Mouse (Mus musculus): ENCODE results near the gene Gm4871. TPM values are rescaled to one million over a fixed set of nuclear protein-coding genes. Genes with fewer than 3 reads are reported as not detected.
"Not testable (repeated sequence)": the region's sequence is repeated elsewhere in the genome, so short reads cannot be mapped to it uniquely, and the experiment has no call there.

Gene Gm4871
- polyA plus RNA-seq, 1 experiment from 2014 or later, result not detected

DNA sequence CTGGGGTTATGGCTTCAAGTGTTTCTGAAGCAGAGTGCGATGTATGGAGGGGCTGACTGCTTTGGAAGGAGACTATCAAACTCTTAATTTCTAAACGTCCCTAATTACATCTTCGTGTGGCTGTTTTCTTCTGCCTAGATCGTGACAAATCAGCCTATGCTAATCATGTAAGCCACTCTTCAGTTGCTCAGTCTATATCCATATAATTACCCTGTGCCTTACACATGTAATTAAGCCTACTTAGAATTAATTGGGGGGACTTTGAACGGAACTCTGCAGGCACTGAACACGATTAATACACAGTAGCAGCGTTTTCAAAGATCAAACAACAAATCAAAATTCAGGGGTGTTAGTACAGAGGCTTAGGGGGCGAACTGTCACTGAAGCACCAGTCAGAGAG lies 25.4 kb upstream of the Gm4871 start:
- Histone ChIP-seq H3K27ac (ENCODE audit: low read depth, low read length) (no peak overlapping the region), H3K9ac (ENCODE audit: low read depth, low read length) (no peak overlapping the region), H3K4me2 (ENCODE audit: low read length) (no peak overlapping the region), H3K36me3 (ENCODE audit: control insufficient read depth, insufficient read depth, low read length) (no peaks in the 10 kb centered on the region), H3K9me3 (ENCODE audit: control insufficient read depth, low read length) (no peaks in the 10 kb centered on the region), H3K4me3 (ENCODE audit: low read length) (no peak overlapping the region), H3K27me3 (replicated peaks; ENCODE audit: control insufficient read depth, insufficient read depth, low read length) (no peaks in the 10 kb centered on the region), H3K4me1 (ENCODE audit: control insufficient read depth, insufficient read depth, low read depth, low read length) (no peaks in the 10 kb centered on the region)
- 74% methylated on average over 8 of the region's 8 CpGs for WGBS
- no peak for ATAC-seq

DNA sequence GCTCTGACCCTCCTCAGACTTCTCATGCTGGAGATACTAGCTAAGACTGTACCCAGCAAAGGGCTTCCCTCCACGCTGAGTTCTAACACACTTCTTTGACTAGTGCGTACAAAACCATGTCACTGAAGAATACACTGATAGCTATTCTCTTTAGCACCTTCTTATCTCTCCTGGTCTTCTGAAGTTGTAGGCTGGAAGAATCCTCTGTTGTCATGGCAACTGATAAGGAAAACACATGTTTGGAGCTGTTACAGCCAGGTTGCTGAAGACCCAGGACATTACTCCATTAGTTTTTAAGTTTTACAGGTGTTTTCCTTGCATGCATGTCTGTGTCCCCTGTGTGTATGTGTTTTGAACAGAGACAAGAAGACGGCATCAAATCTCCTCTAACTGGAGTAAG lies 21.6 kb upstream of the Gm4871 start:
- H3K9ac ChIP-seq (ENCODE audit: low read depth, low read length); H3K4me1 ChIP-seq (ENCODE audit: control insufficient read depth, insufficient read depth, low read depth, low read length); H3K4me2 ChIP-seq (ENCODE audit: low read length); H3K27me3 ChIP-seq (replicated peaks; ENCODE audit: control insufficient read depth, insufficient read depth, low read length); H3K27ac ChIP-seq (ENCODE audit: low read depth, low read length); H3K36me3 ChIP-seq (ENCODE audit: control insufficient read depth, insufficient read depth, low read length); ATAC-seq; H3K4me3 ChIP-seq (ENCODE audit: low read length); H3K9me3 ChIP-seq (ENCODE audit: control insufficient read depth, low read length): not testable (repeated sequence)
- 87% methylated on average over 3 of the region's 3 CpGs for WGBS

DNA sequence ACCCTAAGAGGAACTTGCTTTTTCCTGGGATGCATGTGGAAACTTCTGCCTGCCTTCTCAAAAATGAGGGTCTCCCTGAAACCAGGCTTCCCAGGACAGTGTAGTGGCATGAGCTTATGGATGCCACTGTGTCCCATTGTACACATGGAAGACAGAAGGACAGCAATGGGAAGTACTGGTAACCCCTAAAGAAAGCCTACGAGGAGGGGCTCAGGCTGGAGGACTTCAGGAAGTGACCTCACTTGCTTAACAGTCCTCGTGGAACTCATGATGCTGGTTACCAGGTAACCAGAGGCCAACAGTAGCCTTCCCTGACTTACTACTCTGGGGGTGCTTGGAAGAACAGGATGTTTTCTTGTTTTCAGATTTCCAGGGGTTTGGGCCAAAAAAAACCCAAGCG lies 10.1 kb upstream of the Gm4871 start, which contains the start of gene 1700018F24Rik:
Gene 1700018F24Rik (plus strand): TSS at position 301 of the 400 bp plus-strand sequence.
- not testable (repeated sequence) for H3K4me1 ChIP-seq (ENCODE audit: control insufficient read depth, insufficient read depth, low read depth, low read length); H3K4me2 ChIP-seq (ENCODE audit: low read length); H3K9ac ChIP-seq (ENCODE audit: low read depth, low read length); H3K4me3 ChIP-seq (ENCODE audit: low read length); H3K27ac ChIP-seq (ENCODE audit: low read depth, low read length); H3K27me3 ChIP-seq (replicated peaks; ENCODE audit: control insufficient read depth, insufficient read depth, low read length); H3K9me3 ChIP-seq (ENCODE audit: control insufficient read depth, low read length); ATAC-seq; H3K36me3 ChIP-seq (ENCODE audit: control insufficient read depth, insufficient read depth, low read length)
- 80% methylated on average over 3 of the region's 3 CpGs for WGBS

DNA sequence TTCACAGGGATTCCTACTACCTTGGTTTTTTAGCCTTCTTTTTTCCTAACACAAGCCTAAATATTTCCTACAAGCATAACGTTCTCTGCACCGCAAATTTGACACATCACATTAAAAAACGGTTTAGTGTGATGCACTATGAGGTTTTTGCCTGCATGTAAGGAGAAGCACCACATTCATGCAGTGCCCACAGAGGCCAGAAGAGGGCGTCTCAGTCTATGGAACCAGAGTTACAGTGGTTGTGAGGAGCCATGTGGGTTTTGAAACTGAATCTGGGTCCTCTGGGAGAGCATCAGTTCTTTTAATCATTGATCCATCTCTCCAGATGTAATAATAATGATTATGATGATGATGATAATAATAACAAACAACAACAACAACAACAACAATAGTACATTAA lies 9.1 kb upstream of the Gm4871 start:
- 44% methylated on average over 4 of the region's 4 CpGs for WGBS
- Histone ChIP-seq H3K36me3 (ENCODE audit: control insufficient read depth, insufficient read depth, low read length) (no peaks in the 10 kb centered on the region), H3K4me3 (ENCODE audit: low read length) (no peak overlapping the region), H3K27ac (ENCODE audit: low read depth, low read length) (no peak overlapping the region), H3K9me3 (ENCODE audit: control insufficient read depth, low read length) (no peaks in the 10 kb centered on the region), H3K27me3 (replicated peaks; ENCODE audit: control insufficient read depth, insufficient read depth, low read length) (no peaks in the 10 kb centered on the region), H3K4me2 (ENCODE audit: low read length) (no peak overlapping the region), H3K4me1 (ENCODE audit: control insufficient read depth, insufficient read depth, low read depth, low read length) (no peaks in the 10 kb centered on the region), H3K9ac (ENCODE audit: low read depth, low read length) (no peak overlapping the region)
- no peak for ATAC-seq

DNA sequence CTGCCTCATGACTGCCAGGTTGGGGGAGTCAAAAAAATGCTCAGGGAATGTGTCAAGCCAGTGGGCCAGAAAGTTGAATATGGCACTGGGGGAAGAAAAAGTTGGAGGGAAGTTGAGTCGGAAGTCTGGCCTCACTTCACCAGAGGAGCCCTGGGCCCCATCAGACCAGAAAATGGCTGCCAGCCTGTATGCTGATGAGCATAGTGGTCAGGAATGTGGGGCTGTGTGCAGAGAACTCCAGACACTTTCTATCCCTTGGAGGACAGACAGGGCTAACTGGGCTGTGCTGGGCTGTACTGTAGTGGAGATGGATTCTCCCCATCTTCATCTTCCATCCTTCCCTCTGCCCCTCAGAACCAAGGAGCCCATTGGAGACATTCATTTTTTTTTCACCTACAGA lies 2.1 kb downstream of the Gm4871 start:
- not testable (repeated sequence) for H3K27ac ChIP-seq (ENCODE audit: low read depth, low read length); H3K9me3 ChIP-seq (ENCODE audit: control insufficient read depth, low read length); H3K27me3 ChIP-seq (replicated peaks; ENCODE audit: control insufficient read depth, insufficient read depth, low read length); H3K4me3 ChIP-seq (ENCODE audit: low read length); ATAC-seq; H3K4me2 ChIP-seq (ENCODE audit: low read length); H3K4me1 ChIP-seq (ENCODE audit: control insufficient read depth, insufficient read depth, low read depth, low read length); H3K9ac ChIP-seq (ENCODE audit: low read depth, low read length); H3K36me3 ChIP-seq (ENCODE audit: control insufficient read depth, insufficient read depth, low read length)
- WGBS, result 92% methylated on average over 1 of the region's 1 CpGs

DNA sequence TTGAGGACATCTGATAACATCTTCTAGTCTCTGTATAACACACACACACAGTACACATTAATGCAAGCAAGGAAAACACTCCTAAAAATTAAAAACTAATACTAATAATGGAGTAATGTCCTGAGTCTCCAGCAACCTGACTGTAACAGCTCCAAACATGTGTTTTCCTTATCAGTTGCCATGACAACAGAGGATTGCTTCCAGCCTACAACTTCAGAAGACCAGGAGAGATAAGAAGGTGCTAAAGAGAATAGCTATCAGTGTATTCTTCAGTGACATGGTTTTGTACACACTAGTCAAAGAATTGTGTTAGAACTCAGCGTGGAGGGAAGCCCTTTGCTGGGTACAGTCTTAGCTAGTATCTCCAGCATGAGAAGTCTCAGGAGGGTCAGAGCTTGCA lies 11.8 kb downstream of the Gm4871 start:
- H3K36me3 ChIP-seq (ENCODE audit: control insufficient read depth, insufficient read depth, low read length); ATAC-seq; H3K4me2 ChIP-seq (ENCODE audit: low read length); H3K9ac ChIP-seq (ENCODE audit: low read depth, low read length); H3K4me3 ChIP-seq (ENCODE audit: low read length); H3K27me3 ChIP-seq (replicated peaks; ENCODE audit: control insufficient read depth, insufficient read depth, low read length); H3K27ac ChIP-seq (ENCODE audit: low read depth, low read length); H3K9me3 ChIP-seq (ENCODE audit: control insufficient read depth, low read length); H3K4me1 ChIP-seq (ENCODE audit: control insufficient read depth, insufficient read depth, low read depth, low read length): not testable (repeated sequence)
- WGBS, result 81% methylated on average over 1 of the region's 1 CpGs

DNA sequence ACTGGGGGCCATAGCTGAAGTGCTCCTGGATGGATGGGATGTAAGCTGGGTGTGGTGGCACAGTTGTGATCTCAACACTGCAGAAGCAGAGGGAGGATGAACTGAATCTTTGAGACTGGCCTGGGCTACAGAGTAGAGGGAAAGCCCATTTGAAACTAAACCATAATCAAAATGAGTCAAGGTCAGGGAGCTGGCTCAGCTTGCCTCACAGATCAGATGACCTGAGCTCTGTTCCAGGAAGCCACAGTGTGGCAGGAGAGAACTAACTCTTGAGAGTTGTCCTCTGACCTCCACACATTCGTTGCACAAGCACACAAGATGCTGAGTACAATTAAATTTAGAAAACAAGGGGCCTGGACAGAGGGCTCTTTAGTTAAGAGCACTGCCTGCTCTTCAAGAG lies 12.3 kb downstream of the Gm4871 start:
- not testable (repeated sequence) for H3K4me1 ChIP-seq (ENCODE audit: control insufficient read depth, insufficient read depth, low read depth, low read length); H3K9me3 ChIP-seq (ENCODE audit: control insufficient read depth, low read length); H3K27ac ChIP-seq (ENCODE audit: low read depth, low read length); H3K27me3 ChIP-seq (replicated peaks; ENCODE audit: control insufficient read depth, insufficient read depth, low read length); H3K9ac ChIP-seq (ENCODE audit: low read depth, low read length); H3K36me3 ChIP-seq (ENCODE audit: control insufficient read depth, insufficient read depth, low read length); H3K4me2 ChIP-seq (ENCODE audit: low read length); ATAC-seq; H3K4me3 ChIP-seq (ENCODE audit: low read length)
- 42% methylated on average over 1 of the region's 1 CpGs for WGBS

DNA sequence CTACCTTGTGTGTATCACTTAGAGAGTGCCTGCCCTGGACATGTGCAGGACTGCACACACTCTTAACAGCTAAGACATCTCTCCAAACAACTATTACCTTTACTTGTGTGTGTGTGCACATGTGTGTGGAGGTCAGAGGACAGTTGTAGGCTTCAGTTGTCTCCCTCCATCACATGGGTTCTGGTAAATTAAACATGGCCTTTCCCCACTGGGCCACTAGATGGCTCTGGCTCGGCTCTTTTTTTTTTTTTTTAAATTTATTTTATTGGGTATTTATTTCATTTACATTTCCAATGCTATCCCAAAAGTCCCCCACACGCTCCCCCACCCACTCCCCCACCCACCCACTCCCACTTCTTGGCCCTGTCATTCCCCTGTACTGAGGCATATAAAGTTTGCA lies 15.8 kb downstream of the Gm4871 start:
- ATAC-seq; H3K4me3 ChIP-seq (ENCODE audit: low read length); H3K9ac ChIP-seq (ENCODE audit: low read depth, low read length); H3K4me2 ChIP-seq (ENCODE audit: low read length); H3K9me3 ChIP-seq (ENCODE audit: control insufficient read depth, low read length); H3K27ac ChIP-seq (ENCODE audit: low read depth, low read length); H3K27me3 ChIP-seq (replicated peaks; ENCODE audit: control insufficient read depth, insufficient read depth, low read length); H3K36me3 ChIP-seq (ENCODE audit: control insufficient read depth, insufficient read depth, low read length); H3K4me1 ChIP-seq (ENCODE audit: control insufficient read depth, insufficient read depth, low read depth, low read length): not testable (repeated sequence)
- WGBS, result 27% methylated on average over 2 of the region's 2 CpGs

DNA sequence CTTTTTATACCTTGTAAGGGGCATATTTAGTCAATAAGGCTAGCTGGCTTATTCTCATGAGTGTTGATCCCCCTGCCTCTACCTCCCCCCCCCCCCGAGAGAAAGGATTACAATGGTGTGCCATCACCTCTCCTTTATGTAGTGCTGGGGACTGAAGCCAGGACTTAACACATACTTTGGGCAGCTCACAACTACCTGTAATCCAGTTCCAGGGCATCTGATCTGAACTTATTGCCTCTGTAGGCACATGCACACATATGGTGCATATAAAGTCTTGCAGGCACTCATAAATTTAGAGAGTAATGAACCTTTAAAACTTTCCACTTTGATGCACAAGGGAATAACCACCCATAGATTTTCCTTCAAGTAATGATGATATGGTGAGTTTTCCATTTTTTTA lies 18.3 kb downstream of the Gm4871 start:
- no peak for ATAC-seq
- Histone ChIP-seq H3K9ac (ENCODE audit: low read depth, low read length) (no peak overlapping the region), H3K4me3 (ENCODE audit: low read length) (no peak overlapping the region), H3K27ac (ENCODE audit: low read depth, low read length) (no peak overlapping the region), H3K4me2 (ENCODE audit: low read length) (no peak overlapping the region), H3K4me1 (ENCODE audit: control insufficient read depth, insufficient read depth, low read depth, low read length) (no peaks in the 10 kb centered on the region), H3K9me3 (ENCODE audit: control insufficient read depth, low read length) (no peaks in the 10 kb centered on the region), H3K27me3 (replicated peaks; ENCODE audit: control insufficient read depth, insufficient read depth, low read length) (no peaks in the 10 kb centered on the region), H3K36me3 (ENCODE audit: control insufficient read depth, insufficient read depth, low read length) (no peaks in the 10 kb centered on the region)
- WGBS, result 93% methylated on average over 1 of the region's 1 CpGs

Measured in hindbrain, embryonic 16.5 days (tissue).